Mouse (Mus musculus): ENCODE measurements at regions not wholly inside any gene's neighbourhood (a gene's known extent, or its start where the extent isn't known, plus 50 kb on each side); places are given as distances from the start of the nearest gene placed in this dataset.

GRCm38 (mm10) chr17:83930401-83930800 lies 82.6 kb upstream of the Haao start:
- no peak for DNase-seq (ENCODE audit: low read depth)

GRCm38 (mm10) chr17:83927749-83928387 lies 80.1 kb upstream of the Haao start:
- no peak for DNase-seq (ENCODE audit: low read depth)

DNA sequence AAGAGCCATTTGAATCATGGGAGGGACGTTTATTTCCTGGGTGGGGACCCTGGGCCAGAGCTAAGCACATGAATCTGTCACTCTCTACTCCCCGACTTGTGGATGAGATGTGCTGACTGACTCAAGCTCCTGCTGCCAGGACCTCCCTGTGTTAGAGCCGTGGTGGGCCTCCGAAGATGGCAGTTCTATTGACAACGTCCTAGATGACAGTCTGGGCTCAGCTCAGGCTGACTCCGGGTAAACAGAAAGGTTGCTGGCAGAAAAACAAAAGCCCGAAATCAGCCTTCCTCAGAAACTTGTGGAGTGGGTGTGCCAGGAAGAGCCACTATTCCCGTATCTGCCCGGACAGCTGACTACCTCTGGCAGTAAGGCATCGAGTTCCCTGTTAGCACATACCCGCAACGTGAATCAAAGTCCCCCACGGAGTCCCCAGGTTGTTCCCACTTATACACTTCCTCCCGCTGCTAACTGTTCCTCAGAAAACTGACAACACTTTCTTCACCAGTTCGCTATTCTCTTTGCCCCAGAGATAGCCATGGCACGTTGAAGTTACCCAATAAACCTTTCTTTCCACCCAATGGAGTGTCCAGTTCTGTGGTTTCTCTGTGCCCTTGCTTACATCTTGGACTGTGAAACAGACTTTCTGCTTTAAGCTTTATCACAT lies 76.6 kb upstream of the Haao start:
- DNase-seq (ENCODE audit: low read depth) = no peak

GRCm38 (mm10) chr17:83920894-83921293 lies 73.1 kb upstream of the Haao start:
- no peak for DNase-seq (ENCODE audit: low read depth)

DNA sequence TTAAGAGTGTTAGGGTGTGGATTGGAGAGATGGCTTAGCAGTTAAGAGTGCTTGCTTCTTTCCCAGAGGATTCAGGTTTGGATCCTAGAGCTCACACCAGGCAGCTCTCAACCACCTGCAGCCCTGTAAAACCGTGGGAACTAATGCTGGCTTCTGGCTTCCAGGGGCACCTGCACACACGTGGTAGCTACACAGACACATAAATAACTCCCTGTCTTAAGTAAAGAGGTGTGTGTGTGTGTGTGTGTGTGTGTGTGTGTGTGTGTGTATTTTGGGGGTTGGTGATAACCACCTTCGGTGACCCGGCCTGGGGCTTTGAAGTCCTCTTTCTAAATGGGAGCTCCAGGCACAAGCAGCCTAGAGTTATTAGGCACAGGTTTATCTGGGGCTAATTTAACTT lies 72.5 kb upstream of the Haao start:
- no peak for DNase-seq (ENCODE audit: low read depth)

- DNase-seq (ENCODE audit: low read depth) = no peak
Observed at GRCm38 (mm10) chr17:83918413-83919139, 70.8 kb upstream of the Haao start.

DNA sequence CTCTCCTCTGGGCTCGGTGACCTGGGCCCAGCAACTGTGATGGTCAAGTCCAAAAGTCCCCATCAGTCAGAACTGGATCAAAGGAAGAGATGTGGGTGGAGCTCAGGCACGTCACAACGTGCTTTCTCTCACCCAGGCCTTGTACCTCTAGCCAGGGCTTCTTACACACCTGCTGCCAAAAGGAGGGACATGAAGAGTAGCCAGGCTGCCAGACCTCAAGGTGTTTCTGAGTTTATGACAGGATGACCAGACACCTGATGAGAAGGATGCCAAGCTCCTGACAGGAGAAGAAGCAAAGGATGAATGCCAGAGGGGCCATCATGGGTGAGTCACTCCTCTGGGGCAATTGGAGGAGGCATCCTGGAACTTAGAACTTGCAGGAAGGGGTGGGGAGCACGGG lies 70.0 kb upstream of the Haao start:
- no peak for DNase-seq (ENCODE audit: low read depth)

DNA sequence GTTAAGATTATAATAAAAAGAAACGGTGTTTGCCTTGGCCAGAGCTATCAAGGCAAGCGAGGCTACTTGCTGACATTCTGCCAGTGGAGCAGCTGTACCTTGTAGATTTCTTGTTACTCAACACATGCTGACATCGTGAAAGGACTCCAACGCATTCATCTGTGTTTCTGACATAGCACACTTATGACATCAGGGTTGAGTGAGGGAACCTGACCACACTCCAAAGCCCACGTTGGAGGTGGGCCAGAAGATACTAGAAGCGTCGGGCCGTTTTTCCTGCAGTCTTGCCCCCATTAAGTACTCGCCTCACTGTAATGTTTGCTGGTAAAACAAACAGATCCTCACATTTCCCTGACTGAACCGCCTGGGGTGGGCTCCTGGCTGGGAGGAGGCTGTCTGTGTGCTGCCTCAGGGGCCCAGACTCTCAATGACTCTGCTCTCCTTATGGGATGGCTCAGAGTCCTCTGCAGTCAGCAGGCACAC lies 69.0 kb upstream of the Haao start:
- no peak for DNase-seq (ENCODE audit: low read depth)

DNA sequence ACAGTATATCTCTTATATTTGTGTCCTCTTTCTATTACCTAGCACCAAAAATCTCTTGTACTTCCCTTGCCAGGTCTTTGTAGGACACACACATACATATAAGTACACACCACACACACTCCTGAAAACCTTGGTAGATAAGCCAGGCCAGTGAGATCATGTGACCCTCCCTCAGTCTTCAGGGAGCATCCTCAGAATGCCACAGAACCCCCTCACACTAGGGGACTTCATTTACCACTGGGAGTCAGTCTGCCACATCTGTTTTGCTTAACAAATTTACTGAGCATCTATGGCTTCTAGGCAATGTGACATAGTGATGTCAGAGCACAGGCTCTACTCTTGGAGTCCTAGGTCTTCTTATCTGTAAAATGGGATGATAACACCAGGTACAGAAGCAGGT lies 67.3 kb upstream of the Haao start:
- no peak for DNase-seq (ENCODE audit: low read depth)

DNA sequence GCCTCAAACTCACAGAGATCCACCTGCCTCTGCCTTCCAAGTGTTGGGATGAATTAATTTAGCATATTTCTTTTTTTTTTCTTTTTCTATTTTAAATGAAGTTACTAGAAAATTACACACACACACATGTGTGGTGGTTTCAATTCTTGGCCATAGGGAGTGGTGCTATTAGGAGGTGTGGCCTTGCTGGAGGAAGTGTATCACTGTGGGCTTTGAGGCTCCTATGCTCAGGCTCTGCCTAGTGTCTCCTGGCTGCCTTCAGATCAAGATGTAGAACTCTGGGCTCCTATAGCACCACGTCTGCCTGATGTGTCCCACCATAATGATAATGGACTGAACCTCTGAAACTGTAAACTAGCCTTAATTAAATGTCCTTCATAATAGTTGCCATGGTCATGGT lies 66.8 kb upstream of the Haao start:
- no peak for DNase-seq (ENCODE audit: low read depth)

DNA sequence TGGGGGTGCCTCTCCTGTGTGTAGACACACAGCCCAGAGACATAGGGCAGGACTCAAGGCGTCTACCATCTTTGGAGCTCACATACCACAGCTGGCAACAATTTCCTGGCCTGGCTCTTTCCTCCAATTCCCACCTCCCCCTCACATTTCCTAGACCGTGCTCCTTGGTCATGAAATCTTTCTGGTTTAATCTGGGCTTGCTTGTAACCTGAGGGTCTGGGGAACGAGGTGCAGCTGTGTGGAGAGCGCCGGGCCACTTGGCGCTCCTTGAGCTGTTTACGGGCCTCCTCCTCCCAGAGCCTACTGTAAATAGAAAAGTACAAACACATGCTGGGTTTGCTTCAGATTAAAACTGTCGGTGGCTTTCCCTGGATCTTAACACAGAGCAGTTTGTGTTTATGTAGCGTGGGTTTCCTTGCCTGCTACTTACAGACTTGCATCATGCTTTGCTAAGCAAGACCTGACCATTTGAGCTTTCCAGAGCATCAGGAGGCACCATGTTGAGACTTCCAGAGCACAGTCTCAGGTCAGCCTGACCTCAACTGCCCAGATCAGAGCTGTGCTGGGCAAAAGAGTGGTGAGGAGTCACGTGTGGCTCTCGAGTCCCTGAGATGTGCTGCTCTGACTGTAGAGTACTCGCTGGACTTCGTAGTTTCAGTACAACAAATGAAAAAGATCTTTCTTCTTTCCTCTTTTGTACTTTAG lies 66.1 kb upstream of the Haao start:
- DNase-seq (ENCODE audit: low read depth) = no peak

DNA sequence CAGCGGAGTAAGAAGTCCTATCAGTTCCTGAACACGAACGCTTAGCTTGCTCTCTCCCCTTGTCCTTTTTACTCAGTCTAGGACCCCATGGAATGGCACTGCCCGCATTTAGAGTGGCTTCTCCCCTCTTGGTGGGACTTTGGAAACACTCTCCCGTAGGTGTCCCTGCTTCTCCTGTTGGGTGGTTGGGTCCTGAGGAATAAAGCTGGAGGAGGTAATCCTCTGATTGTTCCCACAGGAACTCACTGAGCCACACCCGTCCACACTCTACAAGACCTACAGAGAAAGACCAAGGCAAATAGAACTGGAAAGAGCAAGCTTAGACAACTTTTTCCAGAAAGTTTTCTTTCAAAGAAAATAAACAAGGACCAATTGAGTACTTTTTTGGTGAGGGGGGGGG lies 64.7 kb upstream of the Haao start:
- DNase-seq (ENCODE audit: low read depth) = no peak

- DNase-seq (ENCODE audit: low read depth) = no peak
Observed at GRCm38 (mm10) chr17:83908811-83909210, 61.0 kb upstream of the Haao start.

- DNase-seq (ENCODE audit: low read depth) = no peak
Observed at GRCm38 (mm10) chr17:83907538-83907937, 59.8 kb upstream of the Haao start.

GRCm38 (mm10) chr17:83906751-83907537 lies 59.2 kb upstream of the Haao start:
- peak; percentile 43 for DNase-seq (ENCODE audit: low read depth)

GRCm38 (mm10) chr17:83903467-83903866 lies 55.7 kb upstream of the Haao start:
- peak; percentile 63 for DNase-seq (ENCODE audit: low read depth)

- no peak for DNase-seq (ENCODE audit: low read depth)
Observed at GRCm38 (mm10) chr17:83902523-83902922, 54.8 kb upstream of the Haao start.

DNA sequence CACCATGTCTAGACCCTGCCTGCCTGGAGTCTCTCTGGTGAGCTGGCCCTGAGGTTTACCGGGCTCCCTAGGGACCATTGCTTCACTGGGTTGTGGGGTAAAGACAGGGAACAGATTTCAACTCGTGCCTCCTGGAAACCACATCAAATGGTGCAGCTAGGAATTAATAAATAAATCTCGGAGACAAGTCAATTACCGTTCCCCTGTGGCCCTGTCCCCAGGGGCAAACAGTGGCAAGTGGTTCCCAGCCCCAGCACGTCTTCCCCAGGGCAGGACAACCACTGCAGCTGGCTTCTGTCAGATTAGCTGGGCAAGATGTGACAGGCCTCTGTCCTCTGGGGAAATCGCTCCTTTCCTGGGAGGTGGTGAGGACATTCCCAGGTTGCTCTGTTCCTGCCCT lies 54.3 kb upstream of the Haao start:
- no peak for DNase-seq (ENCODE audit: low read depth)

DNA sequence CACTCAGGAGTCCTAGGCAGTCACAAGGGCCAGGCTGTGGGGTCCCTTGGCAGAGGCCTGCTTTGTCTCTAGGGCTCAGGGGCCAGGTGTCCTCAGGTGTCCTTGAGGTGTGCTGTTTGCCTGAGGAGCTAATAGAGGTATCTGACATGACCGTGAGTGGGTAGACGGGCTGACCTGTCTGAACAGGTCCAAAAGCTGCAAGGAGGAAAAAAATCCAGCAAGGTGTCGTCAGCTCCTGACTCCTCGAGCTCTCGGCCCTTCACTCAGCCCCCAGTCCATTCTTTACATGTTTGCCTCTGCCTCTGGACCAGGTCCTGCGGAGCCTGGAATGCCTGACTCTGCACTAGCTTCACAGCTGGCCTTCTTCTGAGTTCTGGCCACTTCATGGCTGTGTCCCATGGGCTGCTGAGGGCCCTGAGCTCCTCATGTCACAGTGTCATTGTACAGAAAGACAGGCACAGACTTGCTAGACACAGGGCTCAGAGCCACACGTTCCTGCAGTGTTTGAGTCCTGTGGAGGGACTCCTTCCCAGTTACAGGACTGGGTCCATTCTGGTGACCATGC lies 51.9 kb upstream of the Haao start:
- no peak for DNase-seq (ENCODE audit: low read depth)

GRCm38 (mm10) chr17:83898531-83898930 lies 50.8 kb upstream of the Haao start:
- DNase-seq (ENCODE audit: low read depth) = no peak

All from c-Kit-positive CD71-positive TER-119-negative erythroid progenitor cells, embryonic 14.5 days (primary cell).